Mouse (Mus musculus) kidney, postnatal 10 days (tissue): ENCODE measurements at regions not wholly inside any gene's neighbourhood (a gene's known extent, or its start where the extent isn't known, plus 50 kb on each side); places are given as distances from the start of the nearest gene placed in this dataset.

Source experiments
- DNase-seq: peaks from one replicate; pipeline ENCODE4 v3.0.0; 2021; ENCODE audit warnings: mixed read lengths

DNA sequence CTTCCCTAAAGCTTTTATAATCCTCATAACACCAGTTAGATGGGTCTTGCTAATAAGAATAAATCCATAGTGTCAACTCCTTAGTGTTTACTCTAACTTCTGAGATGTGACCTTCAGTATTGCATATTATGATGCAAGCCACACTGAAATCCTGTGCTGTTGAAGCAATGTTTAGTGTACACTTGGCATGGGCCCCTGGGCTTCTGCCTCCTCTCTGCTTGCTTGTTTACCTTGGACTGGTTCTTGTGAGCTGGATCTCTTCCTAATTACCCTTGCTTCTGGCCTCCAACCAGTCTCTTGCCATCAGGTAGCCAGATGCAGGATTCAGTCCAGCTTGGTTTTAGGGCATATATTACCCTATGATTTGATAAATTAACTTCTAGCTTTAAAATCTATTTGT is 57.0 kb downstream of the Rgs2 start:
- DNase-seq, result no peak

GRCm38 (mm10) chr1:143941465-143941864 is 62.5 kb downstream of the Rgs2 start:
- DNase-seq, result peak; percentile 65

DNA sequence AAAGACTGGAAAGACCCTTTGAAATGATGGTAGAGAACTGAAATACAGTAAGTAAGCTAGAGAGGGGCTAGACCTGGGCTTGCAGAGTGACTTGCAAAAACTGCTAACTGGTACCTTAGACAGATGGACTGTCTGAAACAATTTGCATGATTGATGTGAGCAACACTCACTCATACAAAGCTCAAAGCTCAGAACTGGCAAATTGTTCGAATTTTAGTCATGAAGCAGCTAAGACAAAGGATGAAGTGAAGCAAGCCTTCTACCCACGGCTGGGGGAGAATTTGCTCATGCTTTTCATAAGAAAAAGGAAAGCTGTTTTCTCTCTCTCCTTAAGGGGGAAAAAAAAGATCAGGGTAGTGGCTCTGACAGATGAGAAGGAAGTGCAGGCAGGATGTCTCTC is 64.5 kb downstream of the Rgs2 start:
- no peak for DNase-seq

DNA sequence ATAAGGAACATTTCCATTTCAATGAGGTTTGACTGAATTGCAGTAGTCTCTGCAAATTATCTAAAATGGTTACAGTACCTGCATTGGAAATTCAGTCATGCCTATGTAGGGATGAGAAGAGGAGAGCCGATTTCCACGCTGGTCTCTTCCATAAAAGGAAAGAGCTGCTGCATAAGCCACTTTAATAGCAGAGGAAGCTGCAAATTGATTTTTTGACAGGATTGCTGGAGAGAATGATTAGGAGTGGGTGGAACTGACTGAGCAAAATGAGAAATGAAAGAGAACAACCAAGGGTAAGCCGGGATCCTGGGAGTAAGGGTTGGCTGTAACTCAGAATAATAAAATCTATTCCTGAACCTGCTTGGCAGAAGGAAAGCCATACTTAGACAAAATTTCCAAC is 65.4 kb downstream of the Rgs2 start:
- DNase-seq, result no peak

- no peak for DNase-seq
These were observed 73.2 kb downstream of the Rgs2 start for GRCm38 (mm10) chr1:143930798-143931197.

- DNase-seq, result no peak
These were observed 74.3 kb downstream of the Rgs2 start for GRCm38 (mm10) chr1:143929567-143930165.

- DNase-seq, result no peak
These were observed 81.5 kb downstream of the Rgs2 start for GRCm38 (mm10) chr1:143922499-143922898.

- no peak for DNase-seq
These were observed 83.7 kb downstream of the Rgs2 start for GRCm38 (mm10) chr1:143920256-143920655.

GRCm38 (mm10) chr1:143918949-143919348 is 85.0 kb downstream of the Rgs2 start:
- DNase-seq, result no peak

DNA sequence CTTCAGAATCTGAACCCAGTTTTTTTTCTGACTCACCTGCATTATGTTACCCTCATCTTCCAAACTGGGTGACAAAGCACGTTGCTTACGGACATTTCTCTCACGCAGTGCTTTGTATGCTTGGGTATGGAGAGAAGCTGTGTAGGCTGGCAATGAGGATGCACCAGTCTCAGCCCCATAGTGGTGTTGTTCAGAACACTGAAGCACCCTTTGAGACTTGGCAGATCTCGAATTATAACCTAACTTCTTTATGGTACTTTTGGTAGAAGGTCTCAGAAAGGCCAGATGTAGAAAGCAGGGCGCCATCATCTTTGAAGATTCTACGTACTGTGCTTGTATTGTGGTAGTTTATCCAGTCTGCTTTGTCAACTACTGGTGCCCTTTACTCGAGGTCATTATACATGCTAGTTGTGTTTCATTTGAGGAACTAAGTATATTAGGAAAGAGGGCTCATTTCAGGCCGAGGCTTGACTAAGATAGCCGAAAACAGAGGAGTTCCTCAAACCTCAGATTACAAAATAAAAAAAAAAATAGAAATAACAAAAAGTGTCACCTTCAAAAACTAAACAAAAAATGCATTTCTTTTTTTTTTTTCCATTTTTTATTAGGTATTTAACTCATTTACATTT is 85.7 kb downstream of the Rgs2 start:
- DNase-seq, result no peak

- DNase-seq, result peak; percentile 8
These were observed 86.3 kb downstream of the Rgs2 start for GRCm38 (mm10) chr1:143917623-143918022.

GRCm38 (mm10) chr1:143916587-143916986 is 87.4 kb downstream of the Rgs2 start:
- peak; percentile 47 for DNase-seq

DNA sequence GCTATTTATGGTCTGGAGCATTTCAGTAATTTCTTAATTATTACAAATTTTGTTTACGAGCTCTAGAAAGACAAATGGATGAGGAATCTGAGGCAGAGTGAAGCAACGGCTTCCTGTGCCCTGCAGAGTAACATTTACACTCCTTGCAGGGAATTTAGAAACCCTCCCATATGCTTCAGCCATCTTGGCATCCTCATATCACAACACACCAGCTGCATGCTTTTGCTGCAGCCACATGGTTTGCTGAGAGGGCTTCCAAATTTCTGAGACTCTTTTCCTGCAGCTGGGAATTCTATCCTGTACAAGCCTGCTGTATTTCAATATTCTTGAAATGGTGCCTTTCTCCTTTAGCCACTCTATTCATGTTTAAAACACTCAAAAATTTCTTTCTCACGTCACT is 91.4 kb downstream of the Rgs2 start:
- no peak for DNase-seq

GRCm38 (mm10) chr1:143911230-143911629 is 92.7 kb downstream of the Rgs2 start:
- no peak for DNase-seq

- DNase-seq, result no peak
These were observed 93.4 kb downstream of the Rgs2 start for GRCm38 (mm10) chr1:143910530-143910929.

DNA sequence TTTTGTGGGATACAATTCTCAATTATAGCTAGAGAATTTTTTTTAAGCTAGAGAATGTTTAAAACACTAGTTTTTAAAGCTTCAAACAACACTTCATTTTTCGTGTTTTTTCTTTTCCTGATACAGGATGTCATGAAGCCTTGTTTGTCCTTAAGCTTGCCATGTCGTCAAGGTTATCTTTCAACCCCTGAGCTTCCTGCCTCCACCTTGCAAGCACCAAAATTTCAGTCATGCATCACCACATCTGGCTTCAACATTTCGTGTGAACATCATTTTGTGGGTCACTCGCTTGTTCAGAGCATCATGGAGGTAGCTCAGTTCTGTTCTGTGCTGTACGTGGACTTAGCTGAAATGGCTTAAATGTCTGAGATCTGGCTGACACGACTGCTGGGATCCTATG is 96.6 kb downstream of the Rgs2 start:
- DNase-seq, result no peak

DNA sequence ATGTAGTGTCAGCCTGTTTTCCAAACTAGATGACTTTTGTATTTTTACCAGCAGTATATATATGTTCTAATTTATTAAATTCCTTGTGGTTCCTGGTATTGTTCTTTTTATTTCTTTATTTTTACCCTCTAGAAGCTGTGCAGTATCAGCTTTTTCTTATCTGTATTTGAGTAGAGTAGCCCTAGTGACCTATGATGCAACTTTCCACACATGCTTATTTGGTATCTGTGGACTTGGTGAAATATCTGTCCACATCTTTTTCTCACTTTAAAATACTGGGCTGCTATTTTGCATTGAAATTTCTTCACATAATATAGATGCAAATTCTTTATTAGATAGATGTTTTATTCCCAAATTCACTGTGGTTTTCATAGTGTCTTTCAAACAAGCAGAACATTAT is 97.1 kb downstream of the Rgs2 start:
- DNase-seq, result no peak

DNA sequence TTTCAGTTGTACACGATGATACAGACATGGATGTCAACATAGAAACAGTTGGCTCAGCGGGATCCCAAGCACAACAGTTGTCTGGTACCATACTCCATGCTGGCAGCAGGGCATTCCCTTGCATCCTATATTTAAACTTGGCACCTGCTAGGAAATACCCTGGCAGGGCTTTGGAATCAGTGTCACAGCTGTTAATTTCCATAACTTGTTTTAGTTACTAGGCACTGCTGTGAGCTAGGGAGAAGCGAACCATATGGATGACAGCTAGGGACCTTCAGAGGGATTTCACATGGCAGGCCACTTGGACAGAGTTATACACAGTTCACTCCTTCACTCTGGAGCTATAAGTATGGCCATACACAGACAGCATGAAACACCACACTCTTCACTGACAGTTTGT is 100.0 kb downstream of the Rgs2 start:
- no peak for DNase-seq

DNA sequence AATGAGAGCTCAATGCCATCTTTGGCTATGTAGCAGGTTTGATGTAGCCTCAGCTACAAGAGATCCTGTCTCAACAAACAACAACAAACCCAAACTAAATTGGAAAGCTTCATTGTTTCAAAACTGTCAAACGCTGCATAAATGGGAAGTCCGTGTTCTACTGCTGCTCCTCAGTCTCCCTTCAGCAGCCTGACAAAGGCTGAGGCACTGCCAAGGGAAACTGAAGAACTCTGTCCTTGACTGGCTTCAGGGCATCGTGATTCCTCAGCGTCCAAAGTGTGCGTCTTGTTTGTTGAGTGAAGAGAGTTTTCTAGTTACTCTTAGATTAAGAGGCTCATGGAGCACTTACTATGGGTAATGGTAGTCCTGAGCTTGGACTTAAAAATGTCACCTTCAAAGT is 100.7 kb downstream of the Rgs2 start:
- no peak for DNase-seq

DNA sequence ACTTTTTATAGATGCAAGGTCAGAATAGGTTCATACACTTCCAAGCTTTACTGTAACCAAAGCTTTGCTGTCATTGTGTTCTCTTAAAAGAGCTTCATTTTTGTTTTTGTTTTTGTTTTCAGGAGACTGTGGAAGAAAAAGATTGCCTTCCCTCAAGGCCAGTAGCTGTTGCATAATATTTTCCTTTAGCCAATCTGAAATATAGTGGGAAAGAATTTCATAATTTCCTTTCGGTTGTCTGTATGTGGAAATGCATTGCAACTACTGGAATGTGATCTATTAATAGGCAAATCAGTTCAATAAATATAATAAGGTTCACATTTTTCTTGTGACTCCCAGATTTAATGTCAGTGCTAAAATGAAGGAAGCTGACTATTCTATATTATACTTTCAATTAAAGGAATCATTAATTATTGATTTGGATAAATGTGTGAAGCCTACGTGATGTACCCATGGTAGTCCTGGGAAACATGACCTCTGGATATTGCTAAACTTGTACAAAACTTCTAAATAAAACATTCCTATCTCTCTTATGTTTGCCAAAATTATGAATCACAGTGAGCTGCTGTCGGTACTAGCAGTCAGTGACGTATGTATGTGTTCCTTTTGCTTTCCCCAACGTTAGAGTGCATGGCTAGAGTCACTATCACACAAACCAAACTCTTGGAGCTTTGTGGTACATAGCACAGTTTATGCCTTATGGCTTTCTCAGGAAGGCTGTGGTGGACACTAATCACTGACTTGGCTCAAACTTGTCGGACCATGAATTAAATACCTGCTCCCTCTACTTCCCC is 102.6 kb downstream of the Rgs2 start:
- DNase-seq, result no peak

GRCm38 (mm10) chr1:143888510-143888909 is 111.4 kb downstream of the Uchl5 start:
- no peak for DNase-seq

DNA sequence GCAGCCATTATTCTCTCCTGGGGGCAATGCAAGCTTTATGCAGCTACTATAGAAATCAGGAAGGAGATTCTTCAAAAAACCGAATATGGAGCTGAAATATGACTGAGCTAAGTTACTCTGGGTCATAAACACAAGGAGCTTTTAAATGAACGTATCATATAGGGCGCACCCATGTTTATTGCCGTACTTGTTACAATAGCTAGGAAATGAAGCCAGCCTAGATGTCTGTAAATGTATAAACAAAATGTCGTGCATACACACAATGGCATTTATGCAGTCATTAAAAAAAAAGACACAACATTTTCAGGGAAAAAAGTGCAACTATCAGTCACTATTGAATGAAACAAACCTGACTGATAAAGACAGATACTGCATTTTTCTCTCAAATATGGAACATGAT is 111.0 kb downstream of the Uchl5 start:
- no peak for DNase-seq

DNA sequence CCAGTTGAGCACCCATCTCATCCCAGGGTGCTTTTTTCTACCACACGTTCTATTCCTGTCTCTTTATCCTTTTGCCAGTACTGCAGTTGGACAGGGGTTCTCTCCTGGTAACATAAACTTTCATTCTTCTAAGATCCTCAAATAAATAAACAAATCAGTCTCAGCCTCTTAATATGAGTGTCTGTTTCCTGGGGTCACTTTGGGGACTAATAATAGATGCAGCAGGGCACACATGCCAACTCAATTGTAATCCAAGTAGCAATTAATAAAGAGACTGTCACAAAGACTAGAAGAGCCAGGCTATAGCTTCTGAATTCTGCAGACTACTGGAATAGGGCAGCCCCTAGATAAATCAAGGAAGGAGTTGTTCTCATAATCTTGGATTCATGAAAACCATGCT is 108.9 kb downstream of the Uchl5 start:
- DNase-seq, result no peak

DNA sequence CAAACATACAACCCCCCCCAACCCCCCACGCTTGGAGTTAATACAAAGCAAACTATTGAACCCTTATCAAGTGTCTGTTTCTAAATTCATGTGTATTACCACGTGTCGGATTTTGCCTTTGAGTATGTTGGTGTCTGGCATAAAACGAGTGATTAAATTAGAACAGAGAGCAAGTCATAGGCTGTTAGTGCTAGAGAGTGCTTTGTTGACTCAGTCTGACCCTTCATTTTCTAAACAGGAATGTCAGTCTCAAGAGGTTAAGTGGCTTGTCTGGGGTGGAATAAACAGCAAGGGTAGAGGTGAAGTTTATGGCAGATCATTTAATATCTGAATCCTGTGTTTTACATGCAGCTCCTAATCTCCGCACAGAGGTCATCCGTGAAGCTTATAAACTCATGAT is 104.1 kb downstream of the Uchl5 start:
- DNase-seq, result no peak
